Mouse (Mus musculus): ENCODE data around the gene Eef1akmt2.
A peak's percentile ranks its signal among the peaks of the same experiment; 100 is the strongest.

Eef1akmt2 gene

DNA sequence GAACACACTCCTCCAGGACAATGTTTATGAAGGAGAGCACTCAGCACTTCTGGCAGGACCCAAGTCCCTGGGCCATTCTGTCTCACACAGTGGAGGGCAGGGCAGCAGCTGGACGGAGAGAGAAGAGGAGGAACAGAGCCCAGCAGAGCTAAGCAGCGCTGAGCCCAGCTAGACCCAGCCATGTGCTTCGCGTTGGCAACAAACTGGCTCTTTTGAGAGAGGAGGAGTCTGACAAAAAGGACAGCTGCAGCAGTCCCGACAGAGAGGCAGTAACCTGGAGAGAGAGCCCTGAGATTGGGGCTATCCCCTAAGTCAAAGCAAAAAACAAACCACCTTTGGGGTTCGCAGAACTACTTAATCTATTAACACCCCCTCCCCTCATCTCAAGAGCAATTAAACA, 42.1 kb downstream of the Eef1akmt2 start:
- DNase-seq = peak; percentile 71

- DNase-seq = no peak
Measured at GRCm38 (mm10) chr7:132809721-132810120, 42.8 kb downstream of the Eef1akmt2 start.

DNA sequence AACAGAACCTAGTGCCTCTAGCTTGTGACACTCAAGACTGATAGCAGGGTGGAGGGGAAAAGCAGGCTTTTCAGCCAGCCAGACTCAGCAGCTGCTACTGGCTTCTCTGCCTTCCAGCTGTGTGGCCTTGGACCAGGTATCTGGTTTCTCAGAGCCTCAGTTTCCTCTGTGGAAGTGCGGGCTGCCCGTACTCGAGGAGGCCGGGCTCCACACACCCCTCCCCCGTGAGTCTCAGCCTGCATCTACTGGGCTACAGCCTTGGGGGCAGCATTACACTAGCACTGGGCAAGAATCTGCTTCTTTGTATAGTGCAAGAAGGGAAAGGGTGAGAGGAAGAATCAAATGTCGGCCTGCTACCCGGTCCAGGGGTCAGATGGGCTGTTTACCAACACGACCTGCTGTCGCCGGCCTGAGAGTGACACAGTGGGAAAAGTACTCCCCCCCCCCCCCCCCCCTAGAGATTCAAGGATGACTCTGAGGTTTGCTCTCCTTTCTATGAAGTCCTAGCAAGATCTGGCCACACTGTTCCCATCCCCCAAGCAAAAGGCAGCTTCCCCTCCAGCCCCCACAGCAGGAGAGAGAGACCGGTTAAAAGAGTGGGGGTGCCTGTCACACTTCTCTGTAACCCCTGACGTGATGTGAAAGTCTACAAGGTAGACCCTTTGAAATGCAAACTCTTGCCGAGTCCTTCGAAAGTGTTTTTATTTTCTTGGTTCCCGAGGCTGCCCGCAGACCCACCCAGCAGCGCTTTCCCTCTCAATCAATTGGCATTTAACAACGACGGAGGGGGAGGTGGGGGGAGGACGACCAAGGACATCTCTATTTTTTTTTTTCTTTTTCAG, 43.4 kb downstream of the Eef1akmt2 start:
- peak; percentile 60 for DNase-seq

- peak; percentile 37 for DNase-seq
Measured at GRCm38 (mm10) chr7:132808051-132808796, 44.2 kb downstream of the Eef1akmt2 start.

DNA sequence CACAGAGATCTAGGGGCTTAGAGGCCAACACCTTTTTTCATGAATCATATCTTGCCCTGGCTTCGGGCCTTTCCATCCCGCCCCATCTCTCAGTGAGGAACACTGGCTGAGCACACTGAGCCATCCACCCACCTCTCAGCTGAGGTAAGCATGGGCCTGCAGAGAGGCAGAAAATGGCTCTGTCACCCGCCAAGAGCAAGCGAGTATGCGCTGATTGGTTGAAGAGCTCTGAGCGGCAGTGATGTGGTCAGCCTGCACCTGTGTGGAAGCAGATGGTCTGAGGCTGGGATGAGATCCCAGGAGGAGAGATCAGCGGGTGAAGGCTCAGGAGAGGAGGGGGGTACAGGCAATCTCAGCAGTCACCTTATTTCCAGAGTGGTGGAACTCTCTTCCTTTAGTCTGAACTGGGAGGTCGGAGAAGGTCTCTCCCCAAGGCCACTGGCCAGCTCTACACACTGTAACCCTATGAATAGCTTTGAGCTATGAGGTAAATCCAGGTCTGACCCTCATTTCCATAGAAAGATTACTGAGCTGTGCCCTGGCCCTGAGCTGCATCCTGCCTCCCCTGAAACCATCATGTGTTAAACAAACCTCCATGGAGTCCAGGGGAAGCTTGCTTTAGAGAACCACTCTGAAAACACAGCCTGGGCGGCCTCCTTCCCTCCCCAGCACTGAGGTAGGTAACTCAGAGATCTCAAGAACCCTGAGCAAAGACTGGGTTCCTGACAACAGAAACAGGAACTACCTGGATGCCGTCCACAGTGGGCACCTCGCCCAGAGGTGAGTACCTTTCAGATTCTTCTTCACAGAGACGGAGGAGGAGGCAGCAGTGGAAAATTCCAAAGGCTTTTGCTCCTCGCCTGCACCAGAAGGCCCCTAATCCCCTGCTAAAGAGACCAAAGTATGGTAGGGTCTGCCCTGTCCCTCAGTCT, 45.3 kb downstream of the Eef1akmt2 start:
- peak; percentile 67 for DNase-seq

DNA sequence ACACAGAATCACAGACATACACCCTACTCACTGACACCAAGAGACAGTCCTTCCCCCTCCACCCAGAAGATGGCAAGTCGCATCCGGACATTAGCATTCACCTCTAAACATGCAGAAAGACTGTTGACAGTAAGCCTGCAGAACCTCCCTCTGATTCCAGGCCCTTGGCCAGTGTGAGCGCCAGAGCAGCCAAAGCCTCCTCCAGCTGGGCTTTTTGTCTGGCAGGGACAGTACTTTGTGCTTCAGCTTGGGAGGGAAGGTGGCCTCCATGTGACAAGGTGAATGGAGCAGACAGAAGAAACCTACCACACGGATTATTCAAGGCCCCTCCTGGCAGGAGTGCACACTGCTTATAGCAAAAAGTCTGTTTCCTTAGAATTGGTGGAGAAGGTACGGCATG, 46.2 kb downstream of the Eef1akmt2 start:
- DNase-seq = peak; percentile 49

- no peak for DNase-seq
Measured at GRCm38 (mm10) chr7:132804951-132805350, 47.5 kb downstream of the Eef1akmt2 start.

- DNase-seq = peak; percentile 51
Measured at GRCm38 (mm10) chr7:132804461-132804860, 48.0 kb downstream of the Eef1akmt2 start.

DNA sequence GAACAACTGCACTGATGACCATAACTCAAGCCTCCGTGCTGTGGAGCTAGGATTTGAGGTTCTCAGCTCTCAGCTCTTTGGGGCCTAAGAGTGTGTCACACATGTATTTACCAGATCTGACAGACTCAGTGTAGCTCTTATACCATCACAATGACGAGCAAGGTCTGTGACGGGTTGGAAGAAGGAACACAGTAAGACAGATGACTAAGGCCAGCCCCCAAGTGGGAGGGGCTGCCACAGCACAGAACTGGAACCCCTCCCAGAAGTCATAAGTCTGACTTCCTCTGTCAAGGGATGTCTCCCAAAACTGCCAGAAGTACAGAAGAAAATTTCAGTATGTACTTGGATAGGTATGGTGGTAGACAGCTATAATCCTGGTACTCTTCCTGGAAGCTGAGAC, 48.5 kb downstream of the Eef1akmt2 start:
- peak; percentile 63 for DNase-seq

GRCm38 (mm10) chr7:132803336-132803735, 49.1 kb downstream of the Eef1akmt2 start:
- peak; percentile 10 for DNase-seq

DNA sequence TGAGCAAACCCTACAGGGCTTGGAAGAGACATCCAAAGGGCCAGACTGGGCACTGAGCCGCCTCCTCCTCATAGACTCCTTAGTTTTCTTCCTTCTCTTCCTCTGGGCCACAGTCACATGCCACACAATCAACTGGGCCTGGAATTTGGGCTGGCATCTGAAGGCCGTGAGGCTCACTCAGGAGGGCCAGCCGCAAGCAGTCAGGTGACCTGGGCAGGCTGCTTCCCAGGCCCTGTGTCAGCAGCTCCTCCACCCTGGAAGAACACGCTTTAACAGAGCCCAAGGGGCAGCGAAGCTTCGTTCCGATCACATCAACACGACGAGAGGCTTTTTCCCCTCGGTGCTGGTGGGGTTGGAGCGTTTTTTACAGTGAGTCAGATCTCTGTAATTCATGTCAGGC, 49.8 kb downstream of the Eef1akmt2 start:
- peak; percentile 42 for DNase-seq

DNA sequence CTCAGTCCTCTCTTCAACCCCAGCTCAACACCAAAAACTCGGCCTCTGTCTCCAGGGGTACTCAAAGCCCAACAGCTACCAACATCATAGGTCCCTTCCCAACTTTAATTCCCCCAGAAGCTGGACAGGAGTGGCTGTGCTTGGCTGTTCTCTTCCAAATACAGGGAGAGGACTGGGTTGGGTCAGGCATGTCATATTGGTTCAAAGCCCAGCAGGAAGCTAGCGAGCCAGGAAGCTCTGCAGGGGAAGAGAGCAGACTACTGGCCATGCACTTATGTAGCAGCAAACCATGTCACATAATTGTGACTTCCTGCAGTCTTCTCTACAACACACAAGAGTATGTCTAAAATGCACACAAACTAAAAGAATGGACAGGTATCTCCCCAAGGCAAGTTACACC, 50.4 kb downstream of the Eef1akmt2 start:
- DNase-seq = peak; percentile 51

DNA sequence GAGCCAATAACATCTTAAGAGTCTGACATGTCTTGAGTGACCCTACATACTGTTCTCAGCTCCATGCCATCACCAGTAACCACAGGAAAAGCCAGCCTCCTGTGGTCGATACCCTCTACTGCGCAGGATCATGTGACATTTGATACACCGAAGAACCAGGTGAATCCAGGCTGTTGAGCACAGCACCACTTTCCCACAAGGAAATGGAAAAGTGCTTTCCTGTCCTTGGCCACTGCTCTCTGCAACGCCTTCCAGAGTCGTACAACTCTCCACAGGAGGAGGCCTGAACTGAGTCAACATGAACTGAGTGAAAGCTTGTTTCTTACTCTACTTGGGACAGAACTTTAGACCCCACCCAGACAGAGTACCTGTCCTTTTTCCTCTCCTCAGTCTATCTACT, 51.0 kb downstream of the Eef1akmt2 start:
- peak; percentile 11 for DNase-seq

GRCm38 (mm10) chr7:132800868-132801267, 51.6 kb downstream of the Eef1akmt2 start:
- DNase-seq = peak; percentile 49

DNA sequence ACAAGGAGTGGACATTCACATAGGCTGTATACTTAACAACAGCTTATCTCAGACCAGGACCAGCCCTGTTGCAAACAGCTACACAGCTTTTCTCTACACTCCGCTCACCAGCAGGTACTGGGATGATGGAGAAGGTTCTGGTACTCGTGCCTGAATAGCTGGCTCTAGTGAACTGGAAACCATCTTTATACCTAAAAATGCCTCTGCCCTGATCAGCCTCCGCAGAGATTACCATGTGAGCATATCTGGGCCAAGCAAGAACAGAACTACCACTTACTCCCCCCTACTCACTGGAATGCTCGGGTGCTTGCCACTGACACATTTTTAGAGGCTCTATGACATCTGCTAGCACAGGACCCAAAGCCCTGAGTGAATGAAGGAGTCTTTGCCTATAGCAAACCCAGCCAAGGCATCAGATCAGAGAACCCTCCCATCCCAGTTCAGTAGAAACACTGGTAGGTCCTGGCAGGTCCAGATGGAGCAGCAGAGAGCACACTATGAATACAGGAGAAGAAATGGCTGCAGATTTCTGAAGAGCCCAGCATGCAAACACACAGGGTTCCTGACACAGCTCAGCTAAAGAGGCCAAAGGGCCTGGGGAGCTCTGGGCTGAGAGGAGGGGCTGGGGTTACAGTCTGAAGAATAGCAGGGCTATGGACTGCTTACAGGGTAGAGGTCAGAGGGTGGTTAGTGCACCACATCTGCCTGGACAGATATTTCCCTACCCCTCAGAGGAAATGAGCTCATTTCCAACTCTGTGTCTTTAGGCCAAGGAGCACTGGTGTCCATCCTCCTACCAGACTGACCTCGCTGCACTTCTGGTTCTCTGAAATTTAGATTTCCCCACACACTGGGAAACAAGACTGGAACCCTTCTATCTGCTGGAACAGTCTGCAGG, 53.1 kb downstream of the Eef1akmt2 start:
- peak; percentile 28 for DNase-seq

DNA sequence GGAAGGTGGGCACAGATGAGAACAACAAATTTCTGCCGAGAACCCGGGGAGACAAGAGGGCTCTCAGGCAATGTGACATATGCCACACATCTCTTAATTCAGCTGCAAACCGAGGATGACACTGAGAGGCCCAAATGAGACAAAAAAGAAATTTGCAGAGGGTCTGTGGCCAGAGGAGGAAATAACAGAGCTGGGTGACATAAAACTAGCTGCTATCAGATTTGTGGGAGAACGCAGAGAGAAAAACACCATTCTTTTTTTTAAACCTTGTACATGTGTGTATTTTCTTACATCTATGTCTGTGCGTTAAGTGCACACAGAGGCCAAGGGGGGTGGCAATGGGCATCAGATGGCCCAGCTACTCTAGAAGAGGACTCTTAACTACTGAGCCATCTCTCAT, 57.3 kb downstream of the Eef1akmt2 start:
- DNase-seq = no peak

DNA sequence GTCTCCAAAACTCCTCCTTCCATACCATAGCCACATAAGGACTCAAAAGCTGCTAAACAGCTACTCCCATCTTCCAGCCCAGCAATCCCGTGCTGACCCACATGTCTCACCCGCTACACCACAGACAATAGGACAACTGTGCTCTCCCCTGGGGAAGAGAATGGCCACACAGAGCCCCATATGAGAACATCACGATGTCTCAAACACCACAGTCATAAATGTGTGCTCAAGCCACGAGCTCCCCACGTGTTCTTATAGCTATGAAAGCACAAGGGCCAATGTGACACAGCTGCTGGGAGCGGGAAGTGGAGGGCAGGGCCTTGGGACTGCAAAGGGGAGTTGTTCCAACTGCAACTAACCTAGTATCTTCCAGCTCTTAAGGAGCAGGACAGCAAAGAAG, 59.0 kb downstream of the Eef1akmt2 start:
- DNase-seq = peak; percentile 65

DNA sequence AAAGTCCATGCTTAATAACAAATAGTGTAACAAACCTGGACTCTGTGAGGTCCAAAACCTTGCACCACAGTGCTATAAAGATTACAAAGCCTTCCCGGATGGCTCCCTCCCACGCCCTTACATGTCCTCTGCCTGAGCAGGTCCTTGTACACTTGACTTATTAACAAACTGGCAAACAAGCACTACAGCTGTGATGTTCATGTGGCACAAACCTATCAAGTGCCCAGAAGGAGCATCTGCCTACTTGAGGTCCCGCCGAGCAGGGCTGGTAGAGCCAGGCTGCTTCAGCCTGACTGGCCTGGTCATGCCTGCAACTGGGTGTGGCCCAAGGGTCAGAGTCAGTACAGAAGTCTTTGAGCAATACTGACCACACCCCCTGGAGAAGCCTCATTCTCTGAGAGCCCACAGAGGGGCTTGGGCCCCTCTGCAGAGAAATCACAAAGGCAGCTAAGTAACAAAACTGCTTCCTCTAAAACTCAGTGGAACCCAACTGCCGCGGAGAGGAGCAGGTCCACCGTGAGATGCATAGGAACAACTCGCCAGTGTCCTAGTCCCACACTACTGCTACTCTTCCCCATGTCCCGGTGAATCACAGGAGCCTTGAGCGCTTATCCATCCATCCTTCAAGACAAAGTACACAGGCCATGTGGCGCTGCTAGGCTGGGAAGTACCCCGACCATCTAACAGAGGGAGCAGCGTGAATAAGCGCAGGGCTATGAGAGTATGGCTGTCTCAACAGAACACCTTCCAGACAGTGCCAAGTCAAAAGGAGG, 61.8 kb downstream of the Eef1akmt2 start:
- DNase-seq = no peak

GRCm38 (mm10) chr7:132788826-132789225, 63.6 kb downstream of the Eef1akmt2 start:
- no peak for DNase-seq

DNA sequence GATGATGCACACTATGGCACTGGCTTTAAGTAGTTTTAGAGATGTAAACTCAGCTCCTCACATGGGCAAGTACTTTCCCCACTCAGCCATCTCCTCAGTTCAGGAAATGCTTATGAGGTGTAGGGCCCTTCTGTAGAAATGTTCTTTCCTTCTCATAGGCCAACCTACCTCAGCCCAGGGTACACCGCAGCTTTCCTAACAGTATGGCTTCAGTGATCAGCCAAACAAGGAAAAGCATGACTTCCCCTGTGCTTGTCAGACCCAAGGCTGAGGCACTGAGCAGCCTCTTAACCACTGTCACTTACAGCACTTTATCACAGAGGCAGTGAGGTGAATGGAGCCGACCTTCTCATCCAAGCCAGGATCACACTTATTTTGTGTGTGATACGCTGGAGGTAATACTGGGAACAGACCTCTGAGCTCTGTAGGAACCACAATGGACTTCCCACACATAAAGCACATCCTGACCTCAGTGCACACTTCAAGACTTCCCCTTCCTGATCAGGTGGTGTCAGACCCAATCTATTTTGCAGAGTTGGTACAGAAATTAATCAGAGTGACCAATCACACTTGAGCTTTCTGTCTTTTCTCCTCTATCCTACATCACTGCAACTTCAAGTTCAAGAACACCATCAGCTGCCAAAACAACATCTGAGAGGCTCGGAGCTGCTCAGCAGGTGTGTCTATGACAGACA, 64.8 kb downstream of the Eef1akmt2 start:
- DNase-seq = no peak
